Mouse (Mus musculus) kidney, postnatal 0 days (tissue): Measurements from ENCODE around the gene Gpn3. TPM values are rescaled to one million over a fixed set of nuclear protein-coding genes. Genes with fewer than 3 reads are reported as not detected.

Experiments
- ATAC-seq: fragments of 200-750 bp; cut with Nextera tagmentation; replicated peaks from 2 replicates; pipeline ENCODE4 v1.8.0; 2017; ENCODE audit warnings: low read depth, moderate number of reproducible peaks, moderate TSS enrichment, moderate library complexity; ENCODE audit not compliant: low FRiP score
- DNase-seq: peaks from one replicate; pipeline ENCODE4 v3.0.0-alpha.2; 2016; ENCODE audit warnings: low spot score
- H3K27ac ChIP-seq: fragments of 300-500 bp; sonication (generic); 2 replicates; pipeline ENCODE4 v1.5.1; 2014; ENCODE audit warnings: mild to moderate bottlenecking
- H3K27me3 ChIP-seq: fragments of 300-500 bp; sonication (generic); 2 replicates; pipeline ENCODE4 v1.6.1; 2014; ENCODE audit warnings: low read length, mixed read lengths; ENCODE audit not compliant: insufficient read depth
- H3K36me3 ChIP-seq: fragments of 300-500 bp; sonication (generic); 2 replicates; pipeline ENCODE4 v1.6.1; 2014; ENCODE audit warnings: low read length, mixed read lengths; ENCODE audit not compliant: insufficient read depth
- H3K4me1 ChIP-seq: fragments of 300-500 bp; sonication (generic); replicated peaks from 2 replicates; pipeline ENCODE4 v1.6.1; 2014; ENCODE audit warnings: antibody characterized with exemption, low read length, mixed read lengths; ENCODE audit not compliant: insufficient read depth
- H3K4me2 ChIP-seq: fragments of 300-500 bp; sonication (generic); 2 replicates; pipeline ENCODE4 v1.6.1; 2014; ENCODE audit warnings: mild to moderate bottlenecking, low read length, moderate library complexity, mixed read lengths
- H3K4me3 ChIP-seq: fragments of 300-500 bp; sonication (generic); replicated peaks from 2 replicates; pipeline ENCODE4 v1.5.1; 2014; ENCODE audit warnings: low read depth, low read length
- H3K9ac ChIP-seq: fragments of 300-500 bp; sonication (generic); 2 replicates; pipeline ENCODE4 v1.6.1; 2014; ENCODE audit warnings: low read depth, low read length
- H3K9me3 ChIP-seq: fragments of 300-500 bp; sonication (generic); replicated peaks from 2 replicates; pipeline ENCODE4 v1.6.1; 2016; ENCODE audit warnings: low read length, inconsistent platforms, mixed read lengths
- CTCF ChIP-seq: IDR thresholded peaks from 2 replicates; pipeline ENCODE4 v1.5.1; 2016; ENCODE audit warnings: antibody characterized with exemption, low read depth, mild to moderate bottlenecking, moderate library complexity
- WGBS: fragments of 180-500 bp; shearing (Covaris S2); extraction: QIAGEN DNeasy Blood & Tissue Kit; methylation state at CpG from one replicate; pipeline ENCODE4 v1.1.7; 2014; 5-methylcytosine and 5-hydroxymethylcytosine counted together
- polyA plus RNA-seq: library from polyadenylated mRNA; unstranded; fragments of >200 nt; fragmentation: Nextera tagmentation; extraction: Ambion mirVana; gene quantifications from 2 replicates; pipeline ENCODE4 v1.2.1, GENCODE M21; 2015

Gpn3 gene
- polyA plus RNA-seq, 1 experiment from 2014 or later, result 64.5 TPM

- Histone ChIP-seq H3K4me2 (peak within 1 kb of the TSS; percentile 80), H3K4me1 (peaks cover 7% of the 10 kb centered on the region; the same call in 1 of the 2 replicates), H3K27me3 (no peaks in the 10 kb centered on the region), H3K27ac (peak within 1 kb of the TSS; percentile 82), H3K4me3 (peak within 1 kb of the TSS; percentile 89), H3K36me3 (no peaks in the 10 kb centered on the region), H3K9ac (peak within 1 kb of the TSS; percentile 93), H3K9me3 (no peaks in the 10 kb centered on the region)
- no peak for TF ChIP-seq CTCF
- WGBS, result 1% methylated on average over 51 of the region's 51 CpGs
- DNase-seq (peak; percentile 99), ATAC-seq (peak; percentile 92)
Measured at GRCm38 (mm10) chr5:122353807-122354491, 17.7 kb upstream of the Gpn3 start, which contains the start of the genes Rad9b and Vps29. TSS of gene Rad9b (minus strand) at chr5:122354233. TSS of gene Vps29 (plus strand) at chr5:122354369.

GRCm38 (mm10) chr5:122354492-122355067 is 17.1 kb upstream of the Gpn3 start:
- under 1% methylated on average over 41 of the region's 57 CpGs for WGBS
- no peaks in the 10 kb centered on the region for H3K9me3 ChIP-seq
- H3K27ac ChIP-seq, result peak overlapping the region; percentile 82
- H3K27me3 ChIP-seq, result no peaks in the 10 kb centered on the region
- no peak for TF ChIP-seq CTCF
- ATAC-seq (peak; percentile 84), DNase-seq (no peak)
- H3K4me1 ChIP-seq, result peaks cover 7% of the 10 kb centered on the region; the same call in 1 of the 2 replicates
- no peaks in the 10 kb centered on the region for H3K36me3 ChIP-seq
- peak overlapping the region; percentile 80 for H3K4me2 ChIP-seq
- peak overlapping the region; percentile 93 for H3K9ac ChIP-seq
- H3K4me3 ChIP-seq, result peak overlapping the region; percentile 89

GRCm38 (mm10) chr5:122372192-122372769 is 605 bp downstream of the Gpn3 start, which contains the start of gene Fam216a:
TSS of gene Fam216a (minus strand) at chr5:122372364.
- Histone ChIP-seq H3K9me3 (no peaks in the 10 kb centered on the region), H3K9ac (peak within 1 kb of the TSS; percentile 70), H3K27me3 (no peaks in the 10 kb centered on the region), H3K4me2 (peak within 1 kb of the TSS; percentile 63), H3K27ac (peak within 1 kb of the TSS; percentile 91), H3K36me3 (peaks cover 14% of the 10 kb centered on the region; the same call in 1 of the 2 replicates), H3K4me3 (peak within 1 kb of the TSS; percentile 79), H3K4me1 (peaks cover 7% of the 10 kb centered on the region; the same call in 1 of the 2 replicates)
- ATAC-seq (peak; percentile 92), DNase-seq (peak; percentile 99)
- under 1% methylated on average over 53 of the region's 53 CpGs for WGBS
- TF ChIP-seq CTCF, result no peak

GRCm38 (mm10) chr5:122372878-122373277 is 1.2 kb downstream of the Gpn3 start:
- ATAC-seq (no peak), DNase-seq (no peak)
- TF ChIP-seq CTCF, result no peak
- Histone ChIP-seq H3K4me1 (peaks cover 7% of the 10 kb centered on the region; the same call in 1 of the 2 replicates), H3K27ac (peak overlapping the region; percentile 91), H3K9ac (peak overlapping the region; percentile 70), H3K27me3 (no peaks in the 10 kb centered on the region), H3K4me2 (peak overlapping the region; percentile 63), H3K4me3 (peak overlapping the region; percentile 79), H3K9me3 (no peaks in the 10 kb centered on the region), H3K36me3 (peaks cover 9% of the 10 kb centered on the region; the same call in 1 of the 2 replicates)
- 7% methylated on average over 5 of the region's 5 CpGs for WGBS

GRCm38 (mm10) chr5:122377101-122377833 is 5.6 kb downstream of the Gpn3 start:
- Histone ChIP-seq H3K9me3 (no peaks in the 10 kb centered on the region), H3K36me3 (peaks cover 24% of the 10 kb centered on the region), H3K4me1 (peaks cover 7% of the 10 kb centered on the region; the same call in 1 of the 2 replicates), H3K9ac (no peak overlapping the region), H3K4me3 (no peak overlapping the region), H3K27ac (no peak overlapping the region), H3K27me3 (no peaks in the 10 kb centered on the region), H3K4me2 (no peak overlapping the region)
- TF ChIP-seq CTCF, result no peak
- no peak for DNase-seq
- 85% methylated on average over 4 of the region's 4 CpGs for WGBS
- ATAC-seq, result no peak

- no peak overlapping the region for H3K27ac ChIP-seq
- no peak overlapping the region for H3K9ac ChIP-seq
- 95% methylated on average over 12 of the region's 12 CpGs for WGBS
- H3K27me3 ChIP-seq, result no peaks in the 10 kb centered on the region
- H3K4me1 ChIP-seq, result peaks cover 4% of the 10 kb centered on the region; the same call in 1 of the 2 replicates
- no peak for TF ChIP-seq CTCF
- no peak overlapping the region for H3K4me2 ChIP-seq
- no peaks in the 10 kb centered on the region for H3K9me3 ChIP-seq
- H3K4me3 ChIP-seq, result no peak overlapping the region
- DNase-seq (no peak), ATAC-seq (no peak)
- H3K36me3 ChIP-seq, result peaks cover 25% of the 10 kb centered on the region
Measured at GRCm38 (mm10) chr5:122378171-122378570, 6.5 kb downstream of the Gpn3 start.
